Mouse (Mus musculus) testis, adult 2 months (tissue): ENCODE measurements around the gene Gm4952. TPM values are rescaled to one million over a fixed set of nuclear protein-coding genes. Genes with fewer than 3 reads are reported as not detected.

Source experiments
- H3K27ac ChIP-seq: fragments of 200-500 bp; 2 replicates; pipeline ENCODE4 v1.5.1; 2012; ENCODE audit warnings: low read depth, low read length; ENCODE audit not compliant: control insufficient read depth, insufficient read depth
- H3K27me3 ChIP-seq: fragments of 200-500 bp; 2 replicates; pipeline ENCODE4 v1.6.1; 2012; ENCODE audit warnings: mild to moderate bottlenecking, low read length, moderate library complexity; ENCODE audit not compliant: control insufficient read depth, insufficient read depth
- H3K36me3 ChIP-seq: fragments of 200-500 bp; 2 replicates; pipeline ENCODE4 v1.6.1; 2012; ENCODE audit warnings: mild to moderate bottlenecking, low read length; ENCODE audit not compliant: control insufficient read depth, insufficient read depth
- H3K4me1 ChIP-seq: fragments of 200-500 bp; 2 replicates; pipeline ENCODE4 v1.6.1; 2012; ENCODE audit warnings: low read length; ENCODE audit not compliant: control insufficient read depth, insufficient read depth
- H3K4me3 ChIP-seq: fragments of 200-500 bp; 2 replicates; pipeline ENCODE4 v1.5.1; 2012; ENCODE audit warnings: low read depth, mild to moderate bottlenecking, low read length, moderate library complexity, mixed read lengths; ENCODE audit not compliant: control insufficient read depth
- CTCF ChIP-seq: fragments of 200-500 bp; IDR thresholded peaks from 2 replicates; pipeline ENCODE4 v1.5.1; 2012; ENCODE audit warnings: low read depth, mild to moderate bottlenecking, inconsistent platforms, low read length, moderate library complexity; ENCODE audit not compliant: control insufficient read depth, insufficient read depth, insufficient replicate concordance
- POLR2A ChIP-seq: fragments of 200-500 bp; IDR thresholded peaks from 2 replicates; pipeline ENCODE4 v1.6.1; 2012; ENCODE audit warnings: low read depth, mild to moderate bottlenecking, inconsistent platforms, low read length, moderate library complexity; ENCODE audit not compliant: control insufficient read depth
- polyA plus RNA-seq: library from polyadenylated mRNA; depleted of rRNA; stranded (reverse); fragments of >200 nt; gene quantifications from 2 replicates; pipeline ENCODE4 v1.2.3, GENCODE M21; 2012; rRNA removed

Gm4952 gene
- polyA plus RNA-seq = not detected in 2 replicates

DNA sequence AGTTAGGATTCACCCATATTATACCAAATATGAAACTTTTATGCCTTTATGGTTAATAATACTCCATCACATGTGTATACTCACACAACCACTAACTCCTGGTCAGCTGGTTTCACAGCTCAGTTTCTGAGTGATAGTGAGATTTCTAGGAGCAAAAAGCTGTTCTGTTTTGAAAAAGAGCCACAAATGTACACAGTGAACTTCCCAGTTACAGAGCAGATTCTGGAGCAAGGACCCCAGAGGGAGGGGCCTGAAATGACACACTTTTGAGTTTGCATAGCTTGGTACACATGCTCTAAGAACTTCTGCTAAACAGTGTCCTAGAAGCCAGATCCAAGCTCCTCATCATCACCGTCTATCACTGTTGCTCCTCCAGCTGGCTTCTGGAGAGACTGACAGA lies at the start of gene Gm4952:
Gene Gm4952, plus strand, starts transcription at position 301 of the 400 bp plus-strand sequence.
- H3K27me3 ChIP-seq = no peaks in the 10 kb centered on the region
- no peaks in the 10 kb centered on the region for H3K36me3 ChIP-seq
- no peak within 1 kb of the TSS for H3K27ac ChIP-seq
- H3K4me1 ChIP-seq = peaks cover 9% of the 10 kb centered on the region
- H3K4me3 ChIP-seq = no peak within 1 kb of the TSS
- TF ChIP-seq POLR2A (no peak), CTCF (no peak)

DNA sequence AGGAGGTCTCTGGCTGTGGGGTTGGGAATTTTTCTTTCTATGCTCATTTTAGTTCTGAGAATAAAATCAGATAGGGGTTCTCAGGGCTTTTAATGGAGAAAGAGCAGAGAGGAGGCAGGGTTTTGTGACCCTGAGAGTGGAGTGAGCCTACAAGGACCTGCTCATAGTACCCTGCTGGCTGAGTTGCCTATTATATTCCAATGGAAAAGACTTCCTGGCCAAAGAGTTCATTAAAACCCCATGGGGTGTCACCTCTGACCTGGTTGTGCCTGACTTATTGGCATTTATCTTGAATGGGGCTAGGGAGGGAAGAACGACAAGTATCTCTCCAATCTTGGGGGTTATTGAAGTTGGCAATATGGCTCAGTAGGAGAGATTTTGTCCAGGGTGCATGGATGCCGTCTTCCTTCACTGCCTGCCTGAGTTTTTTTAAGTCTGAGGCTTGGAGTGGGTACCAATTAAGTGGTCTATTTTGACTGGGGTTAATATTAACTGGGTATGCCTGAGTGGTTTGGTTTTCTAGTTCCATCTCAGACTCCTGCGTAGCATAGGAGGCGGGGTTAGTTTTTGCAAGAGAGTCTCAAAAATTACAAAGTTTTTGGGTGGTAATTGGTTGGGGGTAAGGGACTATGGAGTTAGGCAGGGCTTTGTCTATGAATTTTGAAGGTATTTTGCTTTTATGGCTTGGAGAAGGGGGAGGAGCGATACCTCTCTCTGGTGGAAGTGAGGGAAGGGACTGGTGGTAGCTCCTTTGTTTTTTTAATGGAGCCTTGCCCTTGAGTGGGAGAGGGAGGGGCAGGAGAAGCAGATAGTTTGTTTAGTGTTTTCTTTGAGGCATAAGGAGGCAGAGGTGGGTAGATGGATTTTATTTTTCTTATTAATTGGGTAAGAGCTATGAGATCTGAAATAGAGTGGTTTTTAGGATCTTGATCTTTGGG lies 49.5 kb upstream of the Gm4952 start:
- TF ChIP-seq POLR2A (no peak), CTCF (no peak)
- Histone ChIP-seq H3K27me3 (no peaks in the 10 kb centered on the region), H3K27ac (no peak overlapping the region), H3K4me3 (no peak overlapping the region), H3K4me1 (no peaks in the 10 kb centered on the region), H3K36me3 (no peaks in the 10 kb centered on the region)

GRCm38 (mm10) chr19:12556293-12556692 lies 43.5 kb upstream of the Gm4952 start:
- Histone ChIP-seq H3K4me3 (no peak overlapping the region), H3K27ac (no peak overlapping the region), H3K36me3 (no peaks in the 10 kb centered on the region), H3K27me3 (no peaks in the 10 kb centered on the region), H3K4me1 (no peaks in the 10 kb centered on the region)
- no peak for TF ChIP-seq POLR2A
- no peak for TF ChIP-seq CTCF

DNA sequence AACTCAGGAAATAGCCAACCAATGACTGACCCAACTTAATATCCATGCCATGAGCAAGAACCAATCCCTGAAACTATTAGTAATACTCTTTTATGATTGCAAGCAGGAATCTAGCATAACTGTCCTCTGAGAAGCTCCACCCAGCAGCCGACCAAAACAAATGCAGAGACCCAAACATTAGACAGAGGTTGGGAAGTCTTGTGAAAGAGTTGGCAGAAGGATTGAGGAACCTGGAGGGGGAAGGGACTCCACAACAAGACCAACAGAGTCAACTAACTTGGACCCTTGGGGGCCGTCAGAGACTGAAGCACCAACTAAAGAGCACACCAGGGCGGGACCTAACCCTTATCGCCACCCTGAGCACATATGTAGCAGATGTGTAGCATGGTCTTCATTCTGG lies 41.6 kb upstream of the Gm4952 start:
- Histone ChIP-seq H3K4me1 (no peaks in the 10 kb centered on the region), H3K36me3 (no peaks in the 10 kb centered on the region), H3K4me3 (no peak overlapping the region), H3K27me3 (no peaks in the 10 kb centered on the region), H3K27ac (no peak overlapping the region)
- TF ChIP-seq POLR2A (no peak), CTCF (no peak)

GRCm38 (mm10) chr19:12564197-12564596 lies 35.6 kb upstream of the Gm4952 start:
- no peak overlapping the region for H3K4me3 ChIP-seq
- H3K27me3 ChIP-seq = no peaks in the 10 kb centered on the region
- H3K4me1 ChIP-seq = no peaks in the 10 kb centered on the region
- no peak overlapping the region for H3K27ac ChIP-seq
- H3K36me3 ChIP-seq = no peaks in the 10 kb centered on the region
- TF ChIP-seq CTCF = no peak
- TF ChIP-seq POLR2A = no peak

GRCm38 (mm10) chr19:12567011-12567410 lies 32.8 kb upstream of the Gm4952 start:
- H3K27ac ChIP-seq = no peak overlapping the region
- H3K27me3 ChIP-seq = no peaks in the 10 kb centered on the region
- H3K36me3 ChIP-seq = no peaks in the 10 kb centered on the region
- H3K4me3 ChIP-seq = no peak overlapping the region
- no peak for TF ChIP-seq POLR2A
- TF ChIP-seq CTCF = no peak
- no peaks in the 10 kb centered on the region for H3K4me1 ChIP-seq

DNA sequence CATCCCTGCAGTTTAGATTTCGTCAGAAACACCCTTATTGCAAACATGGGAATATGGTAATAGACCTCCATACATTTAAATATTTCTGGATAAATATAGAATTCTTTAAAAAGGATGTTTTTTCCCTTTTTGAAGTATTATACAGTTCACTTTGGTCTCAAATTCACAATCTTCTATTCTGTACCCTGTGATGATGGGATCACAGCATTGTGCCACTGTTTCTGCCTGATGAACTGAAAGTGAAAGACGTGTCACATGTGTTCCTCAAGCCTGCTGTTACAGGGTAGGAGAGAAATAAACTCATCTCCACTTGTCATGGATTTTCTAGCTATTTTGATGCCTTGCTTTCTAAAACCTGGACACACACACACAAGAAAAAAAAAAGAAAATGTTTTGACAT lies 28.9 kb upstream of the Gm4952 start:
- Histone ChIP-seq H3K4me3 (no peak overlapping the region), H3K4me1 (peaks cover 2% of the 10 kb centered on the region; the same call in 1 of the 2 replicates), H3K27ac (no peak overlapping the region), H3K36me3 (no peaks in the 10 kb centered on the region), H3K27me3 (no peaks in the 10 kb centered on the region)
- TF ChIP-seq POLR2A = no peak
- TF ChIP-seq CTCF = no peak

GRCm38 (mm10) chr19:12571687-12572086 lies 28.1 kb upstream of the Gm4952 start:
- TF ChIP-seq CTCF (no peak), POLR2A (no peak)
- no peak overlapping the region for H3K4me3 ChIP-seq
- H3K36me3 ChIP-seq = no peaks in the 10 kb centered on the region
- no peak overlapping the region for H3K27ac ChIP-seq
- no peaks in the 10 kb centered on the region for H3K27me3 ChIP-seq
- H3K4me1 ChIP-seq = peaks cover 2% of the 10 kb centered on the region; the same call in 1 of the 2 replicates
